Mouse (Mus musculus): Measurements from ENCODE around the gene Krt31. TPM values are rescaled to one million over a fixed set of nuclear protein-coding genes. Genes with fewer than 3 reads are reported as not detected.

Gene Krt31
- total RNA-seq, 2 experiments from 2014 or later = not detected

DNA sequence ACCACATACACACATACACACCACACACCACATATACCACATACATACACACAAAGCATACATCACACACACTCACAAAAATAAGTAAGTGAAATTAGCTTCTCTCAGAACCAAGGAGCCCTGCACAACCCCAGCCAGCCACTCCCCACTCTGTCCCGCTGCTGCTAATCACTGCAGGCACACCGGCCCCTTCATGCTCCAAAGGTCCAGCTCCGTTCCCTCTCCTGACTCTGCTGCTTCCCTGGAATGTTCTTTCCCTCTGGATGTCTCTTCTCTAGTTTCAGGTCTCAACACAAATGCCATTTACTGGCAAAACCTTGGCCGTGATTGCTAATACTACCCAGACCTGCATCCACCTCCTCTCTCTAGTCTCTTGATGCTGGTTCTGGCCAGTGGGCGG lies 39.7 kb downstream of the Krt31 start:
- no peak for DNase-seq (ENCODE audit: extremely low spot score in 1 of 2, low spot score in 2 of 2)
- intact Hi-C loops (cut with DNase I) = no loop called here

DNA sequence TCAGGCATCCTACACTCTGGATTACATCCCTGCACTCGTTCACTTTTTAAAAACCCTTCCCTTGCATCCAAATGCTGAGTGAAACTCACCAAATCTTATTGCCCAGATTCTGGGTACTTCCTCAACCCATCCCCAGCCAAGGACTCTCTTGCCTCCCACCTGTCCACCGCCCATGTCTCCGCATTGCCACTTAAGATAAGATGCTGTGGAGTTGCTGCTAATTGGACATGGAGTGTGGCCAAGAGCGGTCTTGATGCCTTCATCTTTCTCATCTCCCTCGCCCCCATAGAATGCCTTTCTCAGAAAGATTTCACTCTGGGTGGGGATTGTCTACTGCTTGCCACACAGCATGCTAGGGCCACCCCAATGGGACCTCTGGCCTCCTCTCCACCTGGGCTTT lies 42.0 kb downstream of the Krt31 start:
- no peak for DNase-seq (ENCODE audit: extremely low spot score in 1 of 2, low spot score in 2 of 2)
- intact Hi-C loops (cut with DNase I) = loop anchor here (5.0 to 10.0 kb wide), 2 partner anchors 274 to 624 kb away; partner anchors contain the start of gene Krt10

DNA sequence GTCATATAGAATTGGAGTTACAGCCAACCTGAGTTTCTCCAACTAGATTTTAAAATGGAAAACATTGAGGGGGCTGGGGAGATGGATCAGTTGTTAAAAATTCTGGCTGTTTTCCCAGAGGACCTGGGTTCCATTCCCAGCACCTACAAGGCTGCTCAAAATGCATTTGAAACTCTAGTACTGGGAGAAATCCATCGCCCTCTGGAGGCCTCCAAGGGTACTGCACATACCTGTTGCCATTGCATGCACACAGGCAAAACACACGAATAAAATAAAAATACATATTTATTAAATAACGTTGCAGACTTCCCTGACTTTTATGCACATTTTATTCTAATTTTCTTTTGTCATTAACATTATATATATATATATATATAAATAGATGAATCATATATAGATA lies 43.7 kb downstream of the Krt31 start:
- intact Hi-C loops (cut with DNase I) = loop anchor here (5.0 to 10.0 kb wide), 2 partner anchors 276 to 622 kb away; partner anchors contain the start of gene Krt10
- DNase-seq (ENCODE audit: extremely low spot score in 1 of 2, low spot score in 2 of 2) = no peak

DNA sequence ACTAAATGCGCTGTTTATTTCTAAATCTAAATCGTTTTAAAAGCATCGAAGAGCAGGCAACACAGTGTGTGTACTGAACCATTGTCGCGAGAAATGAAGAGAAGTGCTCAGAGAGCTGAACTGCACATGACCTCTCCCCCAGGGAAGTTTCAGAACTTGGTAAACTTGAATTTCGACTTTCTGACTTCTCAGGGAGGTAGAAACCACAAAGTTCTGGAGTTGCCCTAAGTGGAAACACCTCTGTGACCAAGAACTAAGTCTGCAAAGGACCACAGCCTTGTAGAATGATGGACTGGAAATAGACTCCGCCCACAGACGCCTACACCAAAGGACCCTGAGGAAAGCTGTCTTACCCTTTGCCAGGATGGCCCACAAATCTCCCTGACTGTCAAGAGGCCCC lies 44.4 kb downstream of the Krt31 start:
- intact Hi-C loops (cut with DNase I) = loop anchor here (2.0 to 10.0 kb wide), 3 partner anchors 276 to 621 kb away; partner anchors contain the start of gene Krt10
- DNase-seq (ENCODE audit: extremely low spot score in 1 of 2, low spot score in 2 of 2) = no peak

DNA sequence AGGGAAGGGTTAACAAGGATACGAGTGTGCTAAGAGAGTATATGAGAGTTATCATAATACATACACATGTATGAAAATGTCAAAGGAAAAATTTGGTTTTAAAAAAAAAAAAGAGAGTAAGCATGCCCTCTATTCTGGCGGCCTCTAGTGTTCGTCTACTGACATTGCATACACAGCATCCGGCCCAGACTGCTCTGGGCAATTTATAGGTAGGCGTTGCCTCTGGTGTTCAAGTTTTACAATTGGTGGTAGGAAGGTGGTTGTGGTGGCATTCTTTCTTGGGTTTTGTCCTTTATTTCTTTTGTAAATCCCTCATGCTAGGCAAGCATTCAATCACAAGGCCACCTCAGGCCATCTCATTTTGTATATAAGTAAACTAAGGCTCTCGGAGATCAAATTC lies 45.5 kb downstream of the Krt31 start:
- peak; percentile 44 to 73 for DNase-seq (ENCODE audit: extremely low spot score in 1 of 2, low spot score in 2 of 2)
- intact Hi-C loops (cut with DNase I) = loop anchor here (2.0 to 10.0 kb wide), 3 partner anchors 277 to 620 kb away; partner anchors contain the start of gene Krt10

DNA sequence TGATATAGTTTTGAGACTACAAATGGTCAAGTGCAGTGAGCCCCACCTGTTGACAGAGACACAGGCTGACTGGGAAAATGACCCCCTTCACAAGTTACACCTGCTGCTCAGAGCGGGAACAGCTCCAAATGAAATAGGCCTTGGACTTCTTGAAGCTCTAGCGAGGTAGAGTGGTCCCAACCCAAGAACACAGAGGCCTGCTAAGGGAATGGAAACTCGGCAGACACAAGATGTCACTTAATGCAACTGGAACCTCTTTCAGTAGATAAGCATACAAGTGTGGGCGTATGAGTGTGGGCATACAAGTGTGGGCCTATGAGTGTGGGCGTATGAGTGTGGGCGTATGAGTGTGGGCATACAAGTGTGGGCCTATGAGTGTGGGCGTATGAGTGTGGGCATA lies 51.3 kb downstream of the Krt31 start:
- no peak for DNase-seq (ENCODE audit: extremely low spot score in 1 of 2, low spot score in 2 of 2)
- intact Hi-C loops (cut with DNase I) = no loop called here

Other genes with a start within 250 kb of the Krt31 start
- gene Gm11554, start 246.1 kb downstream of the Krt31 start, total RNA-seq (2021) = not detected
- not detected for gene Krtap4-13, start 240.7 kb downstream of the Krt31 start, total RNA-seq (2021)
- gene Gm11564, start 234.9 kb downstream of the Krt31 start, total RNA-seq (2021) = not detected
- not detected for gene 2300003K06Rik, start 212.5 kb downstream of the Krt31 start, total RNA-seq (2021)
- not detected for gene Krtap4-16, start 198.9 kb downstream of the Krt31 start, total RNA-seq (2021)
- not detected for gene Gm11568, start 192.6 kb downstream of the Krt31 start, total RNA-seq (2021)
- gene Gm11559, start 186.1 kb downstream of the Krt31 start, total RNA-seq (2021) = not detected
- gene Krtap9-1, start 177.2 kb downstream of the Krt31 start, total RNA-seq (2021) = not detected
- not detected for gene Gm11567, start 171.4 kb downstream of the Krt31 start, total RNA-seq (2021)
- not detected for gene Krtap31-1, start 142.6 kb downstream of the Krt31 start, total RNA-seq (2021)
- not detected for gene Gm11565, start 135.8 kb downstream of the Krt31 start, total RNA-seq (2021)
- not detected for gene Krtap31-2, start 114.3 kb downstream of the Krt31 start, total RNA-seq (2021)
- gene Krtap9-5, start 102.1 kb downstream of the Krt31 start, total RNA-seq (2021) = not detected
- not detected for gene Krtap29-1, start 71.5 kb downstream of the Krt31 start, total RNA-seq (2021)
- not detected for gene Krtap16-1, start 64.0 kb downstream of the Krt31 start, total RNA-seq (2021)
- not detected for gene Krtap17-1, start 56.6 kb downstream of the Krt31 start, total RNA-seq (2021)
- gene Krt33a, start 34.3 kb downstream of the Krt31 start, total RNA-seq (2021) = not detected
- not detected for gene Krt33b, start 20.7 kb downstream of the Krt31 start, total RNA-seq (2021)
- gene Krt34, start 9.0 kb downstream of the Krt31 start, total RNA-seq (2021) = not detected
- gene Krt32, start 37.7 kb upstream of the Krt31 start, total RNA-seq (2021) = not detected
- gene Krt35, start 45.7 kb upstream of the Krt31 start, total RNA-seq (2021) = not detected
- not detected for gene Krt36, start 55.1 kb upstream of the Krt31 start, total RNA-seq (2021)
- gene Krt13, start 71.0 kb upstream of the Krt31 start, total RNA-seq (2021) = not detected
- not detected for gene Krt15, start 85.4 kb upstream of the Krt31 start, total RNA-seq (2021)
- gene Krt19, start 98.1 kb upstream of the Krt31 start, total RNA-seq (2021) = 1 to 10 TPM in 1 of 2 experiments, under 1 TPM in 1; 0.73 to 1.1 TPM
- gene Krt9, start 142.7 kb upstream of the Krt31 start, total RNA-seq (2021) = 1 to 10 TPM; 1.7 to 2.2 TPM
- gene Krt14, start 157.0 kb upstream of the Krt31 start, total RNA-seq (2021) = not detected
- gene Krt16, start 198.4 kb upstream of the Krt31 start, total RNA-seq (2021) = not detected
- not detected for gene Krt17, start 210.5 kb upstream of the Krt31 start, total RNA-seq (2021)
- gene Krt42, start 219.3 kb upstream of the Krt31 start, total RNA-seq (2021) = not detected

All from left cerebral cortex, postnatal 10 days (tissue).